Mouse (Mus musculus): ENCODE measurements around the gene Ccl3.

The Ccl3 gene

GRCm38 (mm10) chr11:83649305-83649841, at the start of gene Ccl3:
Ccl3 (minus strand) TSS chr11:83649355.
- DNase-seq, result no peak

DNA sequence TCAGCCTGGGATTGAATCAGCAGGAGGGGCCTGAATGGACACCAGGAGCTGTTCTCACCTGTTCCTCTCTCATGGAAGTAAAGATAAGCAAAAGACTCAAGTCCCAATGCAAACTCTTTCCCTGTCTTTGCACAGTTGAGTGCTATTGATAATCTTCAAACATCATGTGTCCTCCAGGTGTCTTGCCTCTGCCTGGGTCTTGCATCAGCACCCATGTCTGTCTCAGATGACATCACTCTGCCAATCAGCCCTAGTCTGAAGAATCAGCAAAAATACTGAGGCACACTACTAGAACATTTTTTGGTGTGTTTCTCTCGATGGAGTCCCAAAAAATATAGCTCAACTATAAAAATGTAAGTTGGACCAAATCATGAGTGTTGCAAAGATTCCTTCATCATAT, 42.9 kb upstream of the Ccl3 start:
- DNase-seq, result no peak

- no peak for DNase-seq
Measured at GRCm38 (mm10) chr11:83689918-83690317, 40.8 kb upstream of the Ccl3 start.

DNA sequence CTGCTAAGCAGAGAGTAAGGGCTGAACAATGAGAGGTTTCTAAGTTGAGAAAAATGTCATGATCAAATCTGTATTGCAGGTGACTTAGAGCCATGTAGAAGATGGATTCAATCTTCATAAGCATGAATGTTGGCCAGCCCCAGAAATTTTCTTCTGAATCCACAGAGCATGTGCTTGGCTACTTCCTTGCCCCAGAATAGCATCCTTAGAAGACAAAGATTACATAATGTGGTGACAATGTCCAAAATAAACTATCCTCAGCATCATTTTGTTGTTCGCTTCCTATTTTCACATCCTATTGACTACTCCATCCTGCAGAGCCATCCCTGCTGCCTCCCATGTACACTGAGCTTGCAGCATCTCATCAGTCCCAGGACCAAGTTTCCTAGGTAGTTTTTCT, 26.5 kb upstream of the Ccl3 start:
- no peak for DNase-seq

DNA sequence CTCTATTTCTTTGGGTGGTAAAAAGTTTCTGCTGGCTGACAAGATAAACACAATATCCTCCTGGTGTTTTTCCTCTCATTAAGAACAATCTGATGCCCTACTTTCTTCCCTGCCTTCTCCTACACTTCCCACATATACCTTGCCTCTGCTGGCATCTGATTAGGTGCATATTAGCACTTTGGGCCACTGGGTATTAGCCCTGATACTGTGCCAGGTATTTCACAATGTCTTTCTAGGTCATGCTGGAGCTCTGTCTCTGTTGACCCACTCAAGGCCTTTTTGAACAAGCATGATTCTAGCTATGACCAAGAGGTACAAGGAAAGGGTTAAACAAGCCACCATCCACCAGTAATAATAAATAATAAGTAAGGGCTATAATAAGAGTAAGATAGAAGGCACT, 22.6 kb upstream of the Ccl3 start:
- no peak for DNase-seq

- DNase-seq, result no peak
Measured at GRCm38 (mm10) chr11:83663532-83663931, 14.4 kb upstream of the Ccl3 start.

DNA sequence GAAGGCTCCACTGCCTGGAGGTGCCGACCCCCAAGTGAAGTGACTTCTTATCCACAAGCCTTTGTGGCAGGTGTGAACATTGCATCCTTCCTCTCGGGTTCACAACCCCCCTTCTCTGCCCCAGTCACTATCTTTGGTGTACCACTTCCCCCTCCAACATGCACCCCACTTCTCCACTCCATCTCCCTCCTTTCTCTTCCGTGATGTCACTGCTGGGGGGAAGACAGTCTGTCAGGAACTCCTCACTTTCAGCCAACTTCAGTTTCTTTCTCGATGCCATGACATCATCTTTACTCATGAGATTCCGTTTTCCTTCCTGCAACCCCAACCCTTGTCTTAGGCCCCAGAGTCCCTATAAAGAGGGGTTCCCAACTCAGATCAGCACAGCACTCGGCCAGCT, 13.0 kb upstream of the Ccl3 start, which contains the start of gene Ccl4:
Gene Ccl4, plus strand, starts transcription at position 381 of the 400 bp plus-strand sequence.
- DNase-seq, result no peak

GRCm38 (mm10) chr11:83658797-83659196, 9.6 kb upstream of the Ccl3 start:
- DNase-seq, result no peak

DNA sequence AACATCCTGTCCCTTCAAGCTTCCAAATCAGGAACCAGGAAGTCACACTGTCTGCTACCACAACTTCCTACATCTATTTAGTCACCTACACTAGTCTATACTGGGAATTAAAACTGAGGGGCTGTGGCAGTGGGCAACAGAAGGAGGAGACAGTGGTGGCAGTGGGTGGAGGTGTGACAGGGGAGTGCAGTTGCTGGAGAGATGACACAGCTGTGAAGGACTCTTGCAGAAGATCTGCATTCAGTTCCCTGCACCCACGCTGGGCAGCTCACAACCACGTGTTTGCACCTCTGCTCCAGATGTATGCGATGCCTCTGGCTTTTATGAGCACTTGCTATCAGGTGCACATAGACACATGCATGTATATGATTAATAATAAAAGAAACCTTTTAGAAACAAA, 8.4 kb upstream of the Ccl3 start:
- DNase-seq, result no peak

- no peak for DNase-seq
Measured at GRCm38 (mm10) chr11:83654606-83655005, 5.5 kb upstream of the Ccl3 start.

GRCm38 (mm10) chr11:83646356-83647149, 2.6 kb downstream of the Ccl3 start:
- no peak for DNase-seq

DNA sequence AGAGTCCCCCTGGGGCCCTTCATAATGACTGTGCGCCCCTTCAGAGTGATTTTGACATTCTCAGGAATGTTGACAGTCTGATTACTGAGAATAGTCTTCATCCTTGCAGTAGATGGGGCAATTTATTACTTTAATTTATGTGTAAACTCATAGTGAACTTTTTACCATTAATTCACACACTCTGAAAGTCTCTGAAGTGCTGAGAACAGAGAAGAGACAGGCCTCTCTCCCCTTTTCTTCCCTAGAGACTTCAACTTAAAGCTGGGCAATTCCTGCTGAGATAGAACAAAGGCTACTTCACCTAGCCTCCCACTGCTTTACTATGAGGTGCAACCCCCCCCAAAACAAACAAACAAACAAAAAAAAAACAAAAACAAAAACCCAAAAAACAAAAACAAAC, 3.6 kb downstream of the Ccl3 start, which contains the start of gene Rpl9-ps1:
Gene Rpl9-ps1, minus strand, starts transcription at position 101 of the 400 bp plus-strand sequence.
- no peak for DNase-seq

GRCm38 (mm10) chr11:83641216-83641615, 7.9 kb downstream of the Ccl3 start:
- no peak for DNase-seq

DNA sequence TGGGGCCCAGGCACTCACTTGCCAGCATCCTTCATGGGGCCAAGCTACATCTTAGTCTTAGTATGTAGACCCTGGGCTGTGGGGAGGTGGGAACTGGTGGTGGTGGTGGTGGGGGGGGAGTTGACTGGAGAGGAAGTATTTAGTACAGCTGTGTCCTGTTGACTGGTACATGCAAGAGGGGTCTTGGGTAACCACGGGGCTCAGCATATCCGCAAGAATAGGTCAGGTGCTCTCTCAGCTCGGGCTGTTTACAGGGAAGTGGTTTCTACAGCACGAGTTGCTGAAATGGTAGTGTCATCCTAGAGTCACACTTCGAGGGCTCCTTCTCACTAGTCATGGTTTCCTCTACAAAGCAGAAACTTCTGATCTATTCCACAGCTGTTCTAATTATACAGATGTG, 9.0 kb downstream of the Ccl3 start:
- DNase-seq, result no peak

- peak in 1 of 2 experiments; percentile 18 for DNase-seq
Measured at GRCm38 (mm10) chr11:83639533-83639932, 9.6 kb downstream of the Ccl3 start.

DNA sequence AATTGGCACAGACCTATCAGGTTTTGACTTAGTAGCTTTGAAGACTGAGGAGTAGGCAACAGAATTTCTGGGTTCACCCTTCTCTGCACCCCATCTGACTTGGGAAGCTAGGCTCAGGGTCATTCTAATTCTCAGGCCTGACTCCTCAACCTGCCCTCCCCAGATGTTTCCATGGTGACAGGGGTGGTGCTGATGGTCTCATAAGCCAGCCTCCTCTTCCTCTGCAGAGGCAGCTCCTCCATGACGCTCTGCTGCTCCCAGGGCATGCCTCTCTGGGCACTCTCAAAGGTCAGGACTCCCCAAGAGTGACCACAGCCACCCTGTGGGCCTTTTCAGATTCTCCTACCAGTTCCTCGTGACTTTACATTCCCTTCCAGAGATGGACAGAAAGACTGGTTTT, 10.2 kb downstream of the Ccl3 start:
- no peak for DNase-seq

- DNase-seq, result no peak
Measured at GRCm38 (mm10) chr11:83636742-83637235, 12.4 kb downstream of the Ccl3 start.

DNA sequence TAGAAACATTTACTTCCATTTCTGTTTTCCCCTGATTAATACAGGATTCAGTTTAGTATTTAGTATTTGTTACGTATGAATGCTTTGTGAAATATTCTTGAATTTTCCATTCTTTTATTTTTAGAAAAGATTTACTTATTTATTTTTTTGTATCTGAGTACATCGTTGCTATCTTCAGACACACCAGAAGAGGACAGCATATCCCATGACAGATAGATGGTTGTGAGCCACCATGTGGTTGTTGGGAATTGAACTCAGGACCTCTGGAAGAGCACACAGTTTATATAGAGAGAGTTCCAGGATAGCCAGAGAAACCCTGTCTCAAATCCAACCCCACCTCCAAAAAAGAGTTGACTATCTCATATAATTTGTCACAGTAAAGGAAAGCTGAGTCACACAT, 14.3 kb downstream of the Ccl3 start:
- no peak for DNase-seq

DNA sequence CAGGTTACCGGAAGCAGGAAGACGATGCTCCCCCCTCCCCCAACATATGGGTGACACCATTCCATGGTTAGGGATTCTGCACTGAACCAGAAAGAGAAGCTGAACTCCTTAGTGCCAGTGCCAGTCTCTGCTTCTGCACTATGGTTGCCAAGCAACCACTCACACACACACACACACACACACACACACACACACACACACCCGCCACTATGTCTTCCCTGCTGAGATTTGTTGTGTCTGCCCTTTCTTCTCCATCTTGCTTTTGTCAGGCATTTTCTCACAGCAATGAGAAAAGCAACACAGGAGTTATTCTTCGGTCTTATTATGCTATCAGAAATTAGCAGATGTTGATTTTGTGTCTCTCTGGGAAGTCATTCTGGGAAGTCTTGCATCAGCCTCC, 14.7 kb downstream of the Ccl3 start:
- no peak for DNase-seq

DNA sequence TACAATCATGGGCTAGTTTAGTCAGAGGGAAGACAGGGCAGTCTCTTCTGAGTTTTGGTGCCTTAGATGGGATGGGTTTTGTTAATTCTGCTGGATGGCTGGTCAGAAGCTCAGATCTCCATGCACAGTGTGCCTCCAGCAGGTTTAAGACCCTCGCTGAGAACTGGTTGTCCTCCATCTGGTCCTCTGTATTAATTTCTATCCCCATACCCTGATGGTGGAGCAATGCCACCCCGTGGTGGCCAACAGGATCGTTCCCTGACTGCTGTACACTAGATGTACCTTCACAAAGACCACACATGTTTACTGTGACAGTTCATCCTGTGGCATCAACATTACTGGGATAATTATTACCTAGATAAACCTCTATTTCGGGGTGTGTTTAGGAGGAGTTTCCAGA, 16.4 kb downstream of the Ccl3 start:
- peak; percentile 29 to 41 for DNase-seq

GRCm38 (mm10) chr11:83631065-83631464, 18.1 kb downstream of the Ccl3 start:
- no peak for DNase-seq

DNA sequence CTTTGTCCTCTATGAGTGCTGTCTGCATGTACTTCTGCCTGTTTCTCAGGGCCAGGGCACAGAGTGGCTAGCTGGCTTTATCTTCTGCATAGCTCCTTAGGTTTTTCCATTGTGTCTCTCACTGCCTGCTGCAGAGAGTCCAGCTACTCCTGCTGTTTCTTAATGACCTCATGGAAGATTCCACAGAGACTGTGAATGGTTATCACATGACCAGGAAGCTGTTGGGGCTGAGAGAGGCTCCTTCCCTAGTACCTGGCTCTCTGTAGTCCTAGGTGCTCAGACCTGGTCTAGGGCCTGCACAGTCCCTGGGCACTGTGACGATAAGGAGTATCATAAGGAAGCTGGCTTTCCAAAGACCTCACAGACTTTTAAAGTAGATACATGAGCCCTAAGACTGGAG, 18.5 kb downstream of the Ccl3 start:
- no peak for DNase-seq

DNA sequence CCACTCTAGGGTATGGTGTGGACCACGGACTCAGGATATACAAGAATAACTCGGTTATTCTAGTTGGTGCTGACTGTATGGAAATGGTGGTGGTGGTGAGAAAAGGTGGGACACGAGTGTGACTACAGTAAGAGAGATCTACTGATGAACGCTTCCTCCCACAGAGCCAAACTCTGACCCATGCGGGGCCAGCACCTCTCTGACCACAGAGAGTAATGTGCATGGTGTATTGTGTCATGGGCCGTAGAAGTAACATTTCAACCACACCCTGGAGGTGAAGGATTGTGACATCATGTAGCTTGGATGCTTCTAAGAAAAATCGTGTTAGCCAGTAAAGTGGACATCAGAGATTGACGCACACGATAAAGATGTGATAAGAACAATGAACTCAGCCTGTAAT, 20.3 kb downstream of the Ccl3 start:
- no peak for DNase-seq

- no peak for DNase-seq
Measured at GRCm38 (mm10) chr11:83623586-83623985, 25.6 kb downstream of the Ccl3 start.

All from kidney, postnatal 4 days (tissue).